Mouse (Mus musculus): ENCODE data around the gene Klf16. TPM values are rescaled to one million over a fixed set of nuclear protein-coding genes. Genes with fewer than 3 reads are reported as not detected.

Klf16 gene
- total RNA-seq, 1 experiment = 23.5 TPM

DNA sequence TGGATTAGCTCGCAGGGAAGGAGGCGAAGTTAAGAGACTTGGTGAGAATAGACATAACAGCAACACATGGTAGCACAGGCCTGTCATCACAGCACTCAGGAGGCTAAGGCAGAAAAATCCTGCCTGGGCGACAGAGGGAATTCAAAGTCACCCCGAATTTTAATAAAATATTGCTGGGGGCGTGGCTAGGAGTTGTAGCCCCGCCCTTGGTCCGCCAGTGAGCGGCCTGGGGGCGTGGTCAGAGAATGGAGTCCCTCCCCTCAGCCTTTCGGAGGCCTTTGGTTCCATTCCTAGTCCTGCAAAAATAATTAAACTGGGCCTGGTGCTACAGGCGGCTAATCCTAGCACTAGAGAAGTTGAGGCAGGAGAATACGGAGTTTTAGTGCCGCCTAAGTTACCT, 41.4 kb downstream of the Klf16 start:
- TF ChIP-seq ZC3H11A (IDR thresholded peaks at IDR 0.05; ENCODE audit: borderline replicate concordance, low read depth, low read length) (no peak), MAFK (IDR thresholded peaks at IDR 0.05; ENCODE audit: insufficient read depth, low read depth, low read length) (no peak), HCFC1 (IDR thresholded peaks at IDR 0.05; ENCODE audit: borderline replicate concordance, insufficient read depth, low read length) (no peak)
- in situ Hi-C loops (cut with MboI; ENCODE audit: low sequenced_read_pairs in 2 of 2, unreplicated experiment in 2 of 2) = no loop called here
- H3K36me3 ChIP-seq (ENCODE audit: control insufficient read depth, insufficient read depth, low read length, poor library complexity, severe bottlenecking) = no peaks in the 10 kb centered on the region
- no peak overlapping the region for H3K27ac ChIP-seq (ENCODE audit: insufficient read depth, low read depth, low read length, poor library complexity, severe bottlenecking)
- H3K9me3 ChIP-seq (ENCODE audit: control insufficient read depth, insufficient read depth, low read depth, low read length) = no peaks in the 10 kb centered on the region
- H3K4me1 ChIP-seq (ENCODE audit: control insufficient read depth in 2 of 2, insufficient read depth in 2 of 2, low read length in 2 of 2, poor library complexity in 1 of 2) = peaks cover 2 to 23% of the 10 kb centered on the region in 2 experiments; a peak in 3 of 4 replicates
- peak overlapping the region; percentile 56 to 64 for H3K4me3 ChIP-seq (ENCODE audit: insufficient read depth in 1 of 2, low read depth in 1 of 2, low read length in 2 of 2, poor library complexity in 1 of 2, severe bottlenecking in 1 of 2)
- H3K9ac ChIP-seq (ENCODE audit: insufficient read depth, low read depth, low read length, poor library complexity, severe bottlenecking) = peak overlapping the region; percentile 32; the same call in 1 of the 2 replicates
- DNase-seq (ENCODE audit: low read depth, low spot score) = peak; percentile 54

DNA sequence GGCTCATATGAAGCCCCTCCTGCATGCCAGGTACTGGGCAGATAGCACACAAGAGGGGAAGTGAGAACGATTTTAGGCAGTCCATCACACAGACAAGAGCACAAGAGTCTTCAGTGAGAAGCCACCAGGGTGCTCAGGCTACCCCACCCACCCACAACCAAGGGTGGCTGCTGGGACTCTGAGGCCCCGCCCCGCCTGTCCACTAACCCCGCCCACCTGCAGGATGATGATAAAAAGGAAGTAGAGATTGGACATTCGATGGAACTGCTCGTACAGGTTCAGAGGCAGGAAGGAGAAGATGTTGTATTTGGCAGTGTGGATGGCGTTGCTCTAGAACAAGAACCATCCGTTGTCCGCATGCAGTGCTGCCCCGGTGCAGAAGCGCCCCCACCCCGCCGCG, 42.0 kb downstream of the Klf16 start:
- Histone ChIP-seq H3K9ac (ENCODE audit: insufficient read depth, low read depth, low read length, poor library complexity, severe bottlenecking) (no peak overlapping the region), H3K27ac (ENCODE audit: insufficient read depth, low read depth, low read length, poor library complexity, severe bottlenecking) (no peak overlapping the region), H3K9me3 (ENCODE audit: control insufficient read depth, insufficient read depth, low read depth, low read length) (no peaks in the 10 kb centered on the region), H3K4me3 (ENCODE audit: insufficient read depth in 1 of 2, low read depth in 1 of 2, low read length in 2 of 2, poor library complexity in 1 of 2, severe bottlenecking in 1 of 2) (peak overlapping the region; percentile 56 to 64), H3K4me1 (ENCODE audit: control insufficient read depth in 2 of 2, insufficient read depth in 2 of 2, low read length in 2 of 2, poor library complexity in 1 of 2) (peaks cover 2 to 21% of the 10 kb centered on the region in 2 experiments; a peak in 3 of 4 replicates), H3K36me3 (ENCODE audit: control insufficient read depth, insufficient read depth, low read length, poor library complexity, severe bottlenecking) (no peaks in the 10 kb centered on the region)
- TF ChIP-seq HCFC1 (IDR thresholded peaks at IDR 0.05; ENCODE audit: borderline replicate concordance, insufficient read depth, low read length) (no peak), ZNF384 (IDR thresholded peaks at IDR 0.05; ENCODE audit: low read depth, low read length) (no peak), CHD2 (IDR thresholded peaks at IDR 0.05; ENCODE audit: low read depth, low read length) (no peak), MAFK (IDR thresholded peaks at IDR 0.05; ENCODE audit: insufficient read depth, low read depth, low read length) (no peak), ZC3H11A (IDR thresholded peaks at IDR 0.05; ENCODE audit: borderline replicate concordance, low read depth, low read length) (no peak)
- peak; percentile 57 for DNase-seq (ENCODE audit: low read depth, low spot score)
- in situ Hi-C loops (cut with MboI; ENCODE audit: low sequenced_read_pairs in 2 of 2, unreplicated experiment in 2 of 2) = no loop called here

DNA sequence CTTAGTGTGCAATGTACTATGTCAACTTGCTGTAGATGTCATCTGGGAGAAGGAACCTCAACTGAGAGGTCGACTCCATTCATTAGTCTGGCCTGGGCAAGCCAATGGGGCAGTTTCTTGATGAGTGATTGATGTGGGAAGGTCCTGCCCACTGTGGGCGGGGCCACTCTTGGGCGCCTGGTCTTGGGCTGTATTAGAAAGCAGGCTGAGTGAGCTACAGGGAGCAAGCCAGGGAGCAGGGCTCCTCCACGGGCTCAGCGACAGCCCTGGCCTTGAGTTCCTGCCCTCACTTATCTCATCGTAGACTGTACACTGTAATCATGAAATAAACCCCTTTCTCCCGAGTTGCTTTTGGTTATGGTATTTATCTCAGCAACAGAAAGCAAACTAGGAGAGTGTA, 43.4 kb downstream of the Klf16 start:
- TF ChIP-seq CHD2 (IDR thresholded peaks at IDR 0.05; ENCODE audit: low read depth, low read length) (no peak), ZC3H11A (IDR thresholded peaks at IDR 0.05; ENCODE audit: borderline replicate concordance, low read depth, low read length) (no peak), MAFK (IDR thresholded peaks at IDR 0.05; ENCODE audit: insufficient read depth, low read depth, low read length) (no peak), ZNF384 (IDR thresholded peaks at IDR 0.05; ENCODE audit: low read depth, low read length) (no peak), HCFC1 (IDR thresholded peaks at IDR 0.05; ENCODE audit: borderline replicate concordance, insufficient read depth, low read length) (no peak)
- no peak overlapping the region for H3K9ac ChIP-seq (ENCODE audit: insufficient read depth, low read depth, low read length, poor library complexity, severe bottlenecking)

DNA sequence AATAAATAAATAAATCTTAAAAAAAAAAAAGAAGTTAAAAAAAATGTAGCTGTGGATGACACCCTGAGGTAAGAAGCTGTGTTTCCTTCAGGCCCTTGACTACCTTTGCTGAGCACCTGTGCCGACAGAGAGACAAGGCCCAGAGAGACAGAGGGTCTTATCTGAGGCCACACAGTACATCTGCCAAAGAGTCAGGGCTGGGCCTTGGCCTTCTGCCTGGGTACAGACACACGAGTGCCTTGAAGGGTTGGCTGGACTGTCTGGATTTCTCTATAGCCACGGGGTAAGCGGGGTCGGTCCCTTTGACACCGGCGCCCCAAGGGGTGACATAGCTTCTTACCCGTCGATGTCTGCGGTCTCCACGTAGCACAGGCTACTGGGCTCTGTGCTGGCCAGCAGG, 44.3 kb downstream of the Klf16 start:
- Histone ChIP-seq H3K36me3 (ENCODE audit: control insufficient read depth, insufficient read depth, low read length, poor library complexity, severe bottlenecking) (no peaks in the 10 kb centered on the region), H3K9me3 (ENCODE audit: control insufficient read depth, insufficient read depth, low read depth, low read length) (no peaks in the 10 kb centered on the region), H3K9ac (ENCODE audit: insufficient read depth, low read depth, low read length, poor library complexity, severe bottlenecking) (no peak overlapping the region), H3K27ac (ENCODE audit: insufficient read depth, low read depth, low read length, poor library complexity, severe bottlenecking) (no peak overlapping the region), H3K4me1 (ENCODE audit: control insufficient read depth in 2 of 2, insufficient read depth in 2 of 2, low read length in 2 of 2, poor library complexity in 1 of 2) (peaks cover 2 to 18% of the 10 kb centered on the region in 2 experiments; a peak in 2 of 4 replicates), H3K4me3 (ENCODE audit: insufficient read depth in 1 of 2, low read depth in 1 of 2, low read length in 2 of 2, poor library complexity in 1 of 2, severe bottlenecking in 1 of 2) (no peak overlapping the region)
- no peak for DNase-seq (ENCODE audit: low read depth, low spot score)
- in situ Hi-C loops (cut with MboI; ENCODE audit: low sequenced_read_pairs in 2 of 2, unreplicated experiment in 2 of 2) = no loop called here
- TF ChIP-seq HCFC1 (IDR thresholded peaks at IDR 0.05; ENCODE audit: borderline replicate concordance, insufficient read depth, low read length) (no peak), MAFK (IDR thresholded peaks at IDR 0.05; ENCODE audit: insufficient read depth, low read depth, low read length) (no peak), ZC3H11A (IDR thresholded peaks at IDR 0.05; ENCODE audit: borderline replicate concordance, low read depth, low read length) (no peak), ZNF384 (IDR thresholded peaks at IDR 0.05; ENCODE audit: low read depth, low read length) (no peak), CHD2 (IDR thresholded peaks at IDR 0.05; ENCODE audit: low read depth, low read length) (no peak)

More for the DNA sequence above, 43.4 kb downstream of the Klf16 start:
- Histone ChIP-seq H3K9me3 (ENCODE audit: control insufficient read depth, insufficient read depth, low read depth, low read length) (no peaks in the 10 kb centered on the region), H3K4me1 (ENCODE audit: control insufficient read depth in 2 of 2, insufficient read depth in 2 of 2, low read length in 2 of 2, poor library complexity in 1 of 2) (peaks cover 2 to 15% of the 10 kb centered on the region in 2 experiments; a peak in 2 of 4 replicates), H3K27ac (ENCODE audit: insufficient read depth, low read depth, low read length, poor library complexity, severe bottlenecking) (no peak overlapping the region), H3K36me3 (ENCODE audit: control insufficient read depth, insufficient read depth, low read length, poor library complexity, severe bottlenecking) (no peaks in the 10 kb centered on the region), H3K4me3 (ENCODE audit: insufficient read depth in 1 of 2, low read depth in 1 of 2, low read length in 2 of 2, poor library complexity in 1 of 2, severe bottlenecking in 1 of 2) (no peak overlapping the region)
- in situ Hi-C loops (cut with MboI; ENCODE audit: low sequenced_read_pairs in 2 of 2, unreplicated experiment in 2 of 2) = no loop called here
- DNase-seq (ENCODE audit: low read depth, low spot score) = peak; percentile 72

DNA sequence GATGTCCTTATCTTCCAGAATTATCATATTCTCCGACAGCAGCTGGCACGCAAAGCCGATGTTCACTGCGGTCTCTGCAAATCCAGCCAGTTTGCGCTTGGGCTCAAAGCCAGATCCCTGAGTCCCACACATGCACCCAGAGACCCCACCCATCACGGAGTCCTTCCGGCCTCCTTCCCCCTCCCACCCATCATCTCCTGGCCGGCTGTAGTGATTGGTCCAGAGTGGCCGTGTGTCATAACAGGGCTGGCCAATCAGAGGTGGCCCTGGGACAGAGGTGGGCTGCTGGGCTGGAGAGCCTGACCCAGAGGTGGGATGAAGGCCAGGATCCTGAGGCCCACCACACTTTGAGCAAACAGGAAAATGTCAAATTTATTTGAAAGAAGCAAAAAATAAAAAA, 50.9 kb downstream of the Klf16 start:
- in situ Hi-C loops (cut with MboI; ENCODE audit: low sequenced_read_pairs in 2 of 2, unreplicated experiment in 2 of 2) = no loop called here
- Histone ChIP-seq H3K4me3 (ENCODE audit: insufficient read depth in 1 of 2, low read depth in 1 of 2, low read length in 2 of 2, poor library complexity in 1 of 2, severe bottlenecking in 1 of 2) (peak overlapping the region; percentile 40 to 69; a peak in 3 of 4 replicates), H3K9ac (ENCODE audit: insufficient read depth, low read depth, low read length, poor library complexity, severe bottlenecking) (0 out of 2 replicates have a peak overlapping the region, but pooled peaks have one; percentile 25), H3K9me3 (ENCODE audit: control insufficient read depth, insufficient read depth, low read depth, low read length) (no peaks in the 10 kb centered on the region), H3K4me1 (ENCODE audit: control insufficient read depth in 2 of 2, insufficient read depth in 2 of 2, low read length in 2 of 2, poor library complexity in 1 of 2) (peaks cover 5 to 13% of the 10 kb centered on the region in 2 experiments; a peak in 2 of 4 replicates), H3K27ac (ENCODE audit: insufficient read depth, low read depth, low read length, poor library complexity, severe bottlenecking) (no peak overlapping the region), H3K36me3 (ENCODE audit: control insufficient read depth, insufficient read depth, low read length, poor library complexity, severe bottlenecking) (no peaks in the 10 kb centered on the region)
- TF ChIP-seq CHD2 (IDR thresholded peaks at IDR 0.05; ENCODE audit: low read depth, low read length) (0 out of 2 replicates have a peak, but pooled peaks have one; percentile 12), ZC3H11A (IDR thresholded peaks at IDR 0.05; ENCODE audit: borderline replicate concordance, low read depth, low read length) (no peak), HCFC1 (IDR thresholded peaks at IDR 0.05; ENCODE audit: borderline replicate concordance, insufficient read depth, low read length) (0 out of 2 replicates have a peak, but pooled peaks have one; percentile 4)
- DNase-seq (ENCODE audit: low read depth, low spot score) = peak; percentile 64
